Mouse (Mus musculus) kidney, postnatal 0 days (tissue): Measurements from ENCODE around the gene Itgb1. TPM values are rescaled to one million over a fixed set of nuclear protein-coding genes. Genes with fewer than 3 reads are reported as not detected.

Experiments
- ATAC-seq: fragments of 200-750 bp; cut with Nextera tagmentation; replicated peaks from 2 replicates; pipeline ENCODE4 v1.8.0; 2017; ENCODE audit warnings: low read depth, moderate number of reproducible peaks, moderate TSS enrichment, moderate library complexity; ENCODE audit not compliant: low FRiP score
- DNase-seq: peaks from one replicate; pipeline ENCODE4 v3.0.0-alpha.2; 2016; ENCODE audit warnings: low spot score
- H3K27ac ChIP-seq: fragments of 300-500 bp; sonication (generic); 2 replicates; pipeline ENCODE4 v1.5.1; 2014; ENCODE audit warnings: mild to moderate bottlenecking
- H3K27me3 ChIP-seq: fragments of 300-500 bp; sonication (generic); 2 replicates; pipeline ENCODE4 v1.6.1; 2014; ENCODE audit warnings: low read length, mixed read lengths; ENCODE audit not compliant: insufficient read depth
- H3K36me3 ChIP-seq: fragments of 300-500 bp; sonication (generic); 2 replicates; pipeline ENCODE4 v1.6.1; 2014; ENCODE audit warnings: low read length, mixed read lengths; ENCODE audit not compliant: insufficient read depth
- H3K4me1 ChIP-seq: fragments of 300-500 bp; sonication (generic); replicated peaks from 2 replicates; pipeline ENCODE4 v1.6.1; 2014; ENCODE audit warnings: antibody characterized with exemption, low read length, mixed read lengths; ENCODE audit not compliant: insufficient read depth
- H3K4me2 ChIP-seq: fragments of 300-500 bp; sonication (generic); 2 replicates; pipeline ENCODE4 v1.6.1; 2014; ENCODE audit warnings: mild to moderate bottlenecking, low read length, moderate library complexity, mixed read lengths
- H3K4me3 ChIP-seq: fragments of 300-500 bp; sonication (generic); replicated peaks from 2 replicates; pipeline ENCODE4 v1.5.1; 2014; ENCODE audit warnings: low read depth, low read length
- H3K9ac ChIP-seq: fragments of 300-500 bp; sonication (generic); 2 replicates; pipeline ENCODE4 v1.6.1; 2014; ENCODE audit warnings: low read depth, low read length
- H3K9me3 ChIP-seq: fragments of 300-500 bp; sonication (generic); replicated peaks from 2 replicates; pipeline ENCODE4 v1.6.1; 2016; ENCODE audit warnings: low read length, inconsistent platforms, mixed read lengths
- CTCF ChIP-seq: IDR thresholded peaks from 2 replicates; pipeline ENCODE4 v1.5.1; 2016; ENCODE audit warnings: antibody characterized with exemption, low read depth, mild to moderate bottlenecking, moderate library complexity
- WGBS: fragments of 180-500 bp; shearing (Covaris S2); extraction: QIAGEN DNeasy Blood & Tissue Kit; methylation state at CpG from one replicate; pipeline ENCODE4 v1.1.7; 2014; 5-methylcytosine and 5-hydroxymethylcytosine counted together
- polyA plus RNA-seq: library from polyadenylated mRNA; unstranded; fragments of >200 nt; fragmentation: Nextera tagmentation; extraction: Ambion mirVana; gene quantifications from 2 replicates; pipeline ENCODE4 v1.2.1, GENCODE M21; 2015

The Itgb1 gene
- polyA plus RNA-seq, 1 experiment from 2014 or later = 302 TPM

- no peak for TF ChIP-seq CTCF
- WGBS = 97% methylated on average over 1 of the region's 1 CpGs
- Histone ChIP-seq H3K4me2 (no peak overlapping the region), H3K27me3 (no peaks in the 10 kb centered on the region), H3K9me3 (no peaks in the 10 kb centered on the region), H3K4me1 (0 out of 2 replicates have a peak, but pooled peaks cover 4% of the 10 kb centered on the region), H3K9ac (no peak overlapping the region), H3K4me3 (no peak overlapping the region), H3K36me3 (no peaks in the 10 kb centered on the region), H3K27ac (no peak overlapping the region)
- no peak for ATAC-seq
- DNase-seq = no peak
These were observed 11.4 kb downstream of the Itgb1 start for GRCm38 (mm10) chr8:128696701-128697397.

- no peaks in the 10 kb centered on the region for H3K27me3 ChIP-seq
- no peak overlapping the region for H3K4me2 ChIP-seq
- no peak overlapping the region for H3K4me3 ChIP-seq
- DNase-seq (no peak), ATAC-seq (no peak)
- no peak for TF ChIP-seq CTCF
- 0 out of 2 replicates have a peak, but pooled peaks cover 4% of the 10 kb centered on the region for H3K4me1 ChIP-seq
- H3K36me3 ChIP-seq = no peaks in the 10 kb centered on the region
- H3K9ac ChIP-seq = no peak overlapping the region
- no peak overlapping the region for H3K27ac ChIP-seq
- 72% methylated on average over 3 of the region's 3 CpGs for WGBS
- no peaks in the 10 kb centered on the region for H3K9me3 ChIP-seq
These were observed 12.5 kb downstream of the Itgb1 start for GRCm38 (mm10) chr8:128697945-128698344.

- Histone ChIP-seq H3K9ac (no peak overlapping the region), H3K9me3 (no peaks in the 10 kb centered on the region), H3K27me3 (no peaks in the 10 kb centered on the region), H3K27ac (no peak overlapping the region), H3K4me2 (no peak overlapping the region), H3K4me3 (no peak overlapping the region), H3K36me3 (peaks cover 10% of the 10 kb centered on the region), H3K4me1 (0 out of 2 replicates have a peak, but pooled peaks cover 3% of the 10 kb centered on the region)
- ATAC-seq (no peak), DNase-seq (no peak)
- 73% methylated on average over 1 of the region's 1 CpGs for WGBS
- TF ChIP-seq CTCF = no peak
These were observed 18.9 kb downstream of the Itgb1 start for GRCm38 (mm10) chr8:128704376-128704775.

GRCm38 (mm10) chr8:128704836-128705235 lies 19.4 kb downstream of the Itgb1 start:
- ATAC-seq = no peak
- DNase-seq = no peak
- H3K9me3 ChIP-seq = no peaks in the 10 kb centered on the region
- no peak overlapping the region for H3K4me3 ChIP-seq
- no peak overlapping the region for H3K4me2 ChIP-seq
- 83% methylated on average over 2 of the region's 2 CpGs for WGBS
- no peaks in the 10 kb centered on the region for H3K27me3 ChIP-seq
- no peak overlapping the region for H3K9ac ChIP-seq
- TF ChIP-seq CTCF = no peak
- H3K36me3 ChIP-seq = peaks cover 10% of the 10 kb centered on the region
- 0 out of 2 replicates have a peak, but pooled peaks cover 3% of the 10 kb centered on the region for H3K4me1 ChIP-seq
- no peak overlapping the region for H3K27ac ChIP-seq

GRCm38 (mm10) chr8:128709261-128709660 lies 23.8 kb downstream of the Itgb1 start:
- ATAC-seq (no peak), DNase-seq (peak; percentile 80)
- Histone ChIP-seq H3K9me3 (no peaks in the 10 kb centered on the region), H3K4me3 (no peak overlapping the region), H3K27me3 (no peaks in the 10 kb centered on the region), H3K4me2 (no peak overlapping the region), H3K9ac (no peak overlapping the region), H3K36me3 (peaks cover 38% of the 10 kb centered on the region), H3K27ac (no peak overlapping the region), H3K4me1 (0 out of 2 replicates have a peak, but pooled peaks cover 3% of the 10 kb centered on the region)
- WGBS = 47% methylated on average over 3 of the region's 3 CpGs
- peak; percentile 87 for TF ChIP-seq CTCF

GRCm38 (mm10) chr8:128716184-128716583 lies 30.7 kb downstream of the Itgb1 start:
- no peak for TF ChIP-seq CTCF
- no peak for ATAC-seq
- H3K4me3 ChIP-seq = no peak overlapping the region
- DNase-seq = no peak
- peaks cover 49% of the 10 kb centered on the region for H3K36me3 ChIP-seq
- no peaks in the 10 kb centered on the region for H3K27me3 ChIP-seq
- no peaks in the 10 kb centered on the region for H3K4me1 ChIP-seq
- H3K9me3 ChIP-seq = no peaks in the 10 kb centered on the region
- no peak overlapping the region for H3K9ac ChIP-seq
- H3K27ac ChIP-seq = no peak overlapping the region
- no peak overlapping the region for H3K4me2 ChIP-seq
